Mouse (Mus musculus) lung, adult 10 weeks (tissue): ENCODE data around the gene Rpl22. TPM values are rescaled to one million over a fixed set of nuclear protein-coding genes. Genes with fewer than 3 reads are reported as not detected.

Experiments
- polyA plus RNA-seq: library from polyadenylated mRNA; stranded (reverse); fragments of 350-450 nt; fragmentation: Illumina TruSeq; extraction: RNeasy Lipid Tissue Mini Kit (QIAGEN cat#74804); gene quantifications from one replicate; pipeline ENCODE4 v1.2.3, GENCODE M21; 2014; ENCODE audit warnings: low read depth, low replicate concordance; ENCODE audit not compliant: insufficient read depth

The Rpl22 gene
- polyA plus RNA-seq, result 831 TPM

DNA sequence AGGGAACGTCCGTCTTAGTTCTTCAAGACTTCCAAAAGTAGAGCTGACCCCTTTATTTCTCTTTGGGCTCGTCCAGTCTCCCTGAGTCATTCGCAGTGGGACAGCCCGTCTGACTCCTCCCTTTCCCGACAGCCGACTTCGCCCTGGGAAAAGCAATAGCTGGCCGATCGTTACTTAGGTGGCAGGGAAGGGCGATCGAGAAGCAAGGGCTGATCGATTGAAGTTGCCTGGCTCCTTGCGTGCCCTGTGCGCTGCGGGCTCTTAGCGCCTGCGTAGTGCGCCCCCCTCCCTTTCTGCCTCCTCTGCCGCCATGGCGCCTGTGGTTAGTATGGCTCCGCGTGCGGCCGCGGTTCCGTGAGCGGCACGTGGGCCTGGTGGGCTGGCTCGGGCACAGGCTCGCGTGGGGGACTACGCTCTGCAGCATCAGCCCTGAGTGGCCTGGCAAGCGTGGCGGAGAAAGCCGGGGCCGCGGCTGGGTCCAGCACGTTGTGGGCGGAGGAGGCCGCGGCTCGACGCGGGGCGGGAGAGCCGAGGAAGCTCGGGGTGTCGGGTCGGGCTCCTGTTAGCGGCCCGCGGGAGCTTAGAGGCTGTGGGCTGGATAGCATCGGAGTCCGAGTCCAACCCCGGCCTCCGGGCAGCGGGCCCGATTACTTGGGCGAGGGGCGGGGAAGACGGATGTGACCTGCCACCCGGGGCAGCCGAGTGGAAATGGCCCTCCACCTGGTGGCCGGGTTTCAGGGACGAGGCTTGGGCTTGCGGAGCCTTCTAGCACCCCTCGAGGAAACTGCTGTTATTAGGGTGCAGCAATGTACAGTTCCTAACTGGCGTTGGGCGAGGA lies at the start of gene Rpl22:
Rpl22 (plus strand) TSS at position 169 of the 838 bp plus-strand sequence.

DNA sequence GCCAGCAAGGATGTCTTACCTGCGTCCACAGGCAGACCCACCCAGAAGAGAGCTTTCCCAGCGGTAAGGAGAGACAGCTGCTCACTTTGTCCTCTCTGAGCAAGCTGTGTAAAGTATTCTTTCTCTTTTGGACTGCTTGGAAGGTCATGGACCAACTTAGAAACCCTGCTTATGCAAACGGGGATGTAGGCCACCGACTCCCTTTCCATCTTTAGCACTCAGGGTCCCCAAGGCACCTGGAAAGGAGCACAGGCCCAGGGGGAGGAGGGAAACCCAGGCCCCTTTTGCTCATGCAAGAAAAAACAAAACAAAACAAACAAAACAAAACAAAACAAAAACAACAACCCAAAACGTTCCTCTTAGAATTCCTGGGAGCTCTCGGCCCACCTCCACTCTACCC lies 34.0 kb upstream of the Rpl22 start, which contains the start of gene Hes3:
Hes3 (minus strand) TSS at position 101 of the 400 bp plus-strand sequence.

DNA sequence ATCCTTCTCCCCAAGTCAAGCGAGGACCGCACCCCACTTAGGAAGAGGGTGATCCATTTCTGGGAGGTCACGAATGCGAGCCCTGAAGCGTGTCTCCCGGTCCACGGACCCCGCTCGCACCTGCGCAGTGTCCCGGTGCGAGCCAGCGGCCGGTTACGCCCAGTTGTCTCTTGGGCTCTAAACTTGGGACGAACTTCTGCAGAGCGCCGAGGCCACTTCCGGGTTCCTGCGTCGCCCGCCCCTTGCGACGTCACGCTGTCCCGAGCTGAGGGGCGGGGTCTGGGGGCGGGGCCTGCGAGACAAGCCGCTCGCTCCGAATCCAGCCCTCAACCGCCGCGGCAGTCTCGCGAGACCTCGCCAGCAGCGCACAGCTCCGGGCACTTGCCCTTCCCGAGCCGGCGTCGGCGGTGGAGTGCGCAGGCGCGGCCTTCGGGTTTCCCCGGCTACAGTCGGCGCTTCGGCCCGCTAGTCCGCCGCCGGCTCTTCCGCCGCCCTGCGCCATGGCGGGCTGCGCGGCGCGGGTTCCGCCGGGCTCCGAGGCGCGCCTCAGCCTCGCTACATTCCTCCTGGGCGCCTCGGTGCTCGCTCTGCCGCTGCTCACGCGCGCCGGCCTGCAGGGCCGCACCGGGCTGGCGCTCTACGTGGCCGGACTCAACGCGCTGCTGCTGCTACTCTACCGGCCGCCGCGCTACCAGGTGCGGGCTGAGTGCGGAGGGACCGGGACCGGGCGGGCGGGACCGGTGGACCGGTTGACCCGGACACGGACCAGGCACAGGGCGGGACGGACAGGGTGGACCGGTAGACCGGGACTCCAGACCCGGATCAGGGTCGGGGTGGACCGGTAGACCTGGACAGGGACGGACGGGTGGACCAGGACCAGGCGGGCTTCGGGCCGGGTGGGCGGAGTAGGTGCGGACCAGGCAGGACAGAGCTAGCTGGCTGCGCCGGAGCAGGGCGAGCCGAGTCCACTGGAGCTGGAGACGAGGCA lies 28.4 kb upstream of the Rpl22 start, which contains the start of gene Icmt:
Icmt (plus strand) TSS at position 354 of the 988 bp plus-strand sequence.

DNA sequence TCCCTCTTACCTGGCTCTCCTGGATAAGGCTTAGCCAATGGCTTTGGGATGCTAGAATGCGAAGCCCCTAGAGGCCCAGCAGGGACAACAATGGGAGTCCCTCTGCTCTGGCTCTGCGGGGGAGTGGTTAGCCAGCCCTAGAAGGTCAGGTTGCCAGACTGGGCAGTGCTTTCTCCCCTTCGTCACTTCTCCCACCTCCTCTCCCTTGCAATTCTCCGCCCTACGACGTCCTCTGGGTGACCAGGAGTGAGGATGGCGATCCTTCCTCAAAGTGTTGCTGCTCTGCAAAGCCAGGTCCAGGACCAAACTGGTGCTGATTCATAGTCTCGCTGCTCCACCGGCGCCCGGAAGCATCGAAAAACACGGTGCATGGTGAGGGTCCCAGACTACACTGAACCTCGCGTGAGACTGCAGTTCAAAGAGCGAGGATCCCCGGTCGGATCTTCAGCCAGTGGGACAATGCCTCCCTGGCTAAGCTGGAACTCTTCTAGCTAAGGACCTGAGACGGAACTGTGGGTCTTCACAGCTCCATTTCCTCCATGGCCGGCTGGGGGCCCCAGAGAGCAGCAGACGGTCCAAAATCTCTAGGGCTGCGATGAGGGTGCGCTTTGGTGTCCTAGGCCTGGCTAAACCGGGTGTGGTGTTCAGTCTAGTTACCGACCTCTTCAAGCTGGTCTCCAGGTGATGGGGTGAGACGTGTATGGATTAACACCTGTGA lies 6.9 kb upstream of the Rpl22 start, which contains the start of gene Rnf207:
Rnf207 (minus strand) TSS at position 477 of the 718 bp plus-strand sequence.

DNA sequence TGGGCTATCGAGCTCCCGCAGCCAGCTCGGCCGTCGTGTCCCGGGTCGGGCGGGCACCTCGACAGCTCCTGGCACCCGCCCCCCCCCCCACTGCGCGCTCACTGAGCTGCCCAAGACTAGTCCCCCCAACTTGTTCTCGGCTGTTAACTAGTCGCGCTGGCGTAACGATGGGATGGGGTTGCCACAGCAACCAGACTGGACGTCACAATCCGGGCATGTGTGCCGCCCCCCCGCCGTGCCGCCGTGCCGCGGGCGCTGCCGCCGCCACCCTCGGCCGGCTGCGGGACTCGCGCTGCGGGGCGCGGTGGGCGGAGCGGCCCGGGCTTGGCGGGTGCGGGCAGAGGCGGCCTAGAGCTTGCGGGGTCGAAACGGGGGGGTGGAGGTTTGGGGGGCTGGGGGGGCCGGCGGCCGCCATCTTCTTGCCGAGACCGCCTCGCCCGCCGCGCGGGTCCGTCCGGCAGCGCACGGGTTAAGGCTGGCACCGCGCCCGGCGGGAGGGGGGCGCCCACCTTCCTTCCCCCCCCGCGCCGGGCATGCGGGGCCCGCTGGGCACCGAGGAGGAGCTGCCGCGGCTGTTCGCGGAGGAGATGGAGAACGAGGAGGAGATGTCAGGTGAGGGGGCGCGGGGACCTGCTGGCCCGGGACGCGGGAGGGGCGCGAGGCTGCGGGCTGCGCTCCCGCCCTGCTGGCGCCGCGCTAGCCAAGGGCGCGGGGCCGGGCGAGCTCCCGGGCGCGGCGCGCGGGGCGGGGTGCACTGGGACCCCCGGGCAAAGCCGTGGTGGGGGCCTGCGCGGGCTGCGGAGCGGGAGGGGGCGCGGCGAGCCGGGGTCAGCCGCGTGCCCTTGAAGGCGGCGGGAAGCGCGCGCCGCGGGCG lies 13.1 kb downstream of the Rpl22 start, which contains the start of gene Chd5:
Chd5 (plus strand) TSS at position 233 of the 874 bp plus-strand sequence.

Other genes starting within 250 kb of the Rpl22 start
- gene Tnfrsf25, start 209.8 kb upstream of the Rpl22 start, polyA plus RNA-seq, result 3.8 TPM
- 2.4 TPM for gene Espn, start 173.4 kb upstream of the Rpl22 start, polyA plus RNA-seq
- gene Hes2, start 166.9 kb upstream of the Rpl22 start, polyA plus RNA-seq, result 3.3 TPM
- gene Acot7, start 147.6 kb upstream of the Rpl22 start, polyA plus RNA-seq, result 118 TPM
- 8.2 TPM for gene Gpr153, start 51.5 kb upstream of the Rpl22 start, polyA plus RNA-seq
- not detected for gene Hes3, start 34.1 kb upstream of the Rpl22 start, polyA plus RNA-seq
- gene Icmt, start 28.5 kb upstream of the Rpl22 start, polyA plus RNA-seq, result 23.1 TPM
- gene Rnf207, start 6.7 kb upstream of the Rpl22 start, polyA plus RNA-seq, result 0.60 TPM
- 0.34 TPM for gene Chd5, start 12.9 kb downstream of the Rpl22 start, polyA plus RNA-seq
- 0.68 TPM for gene Nphp4, start 151.0 kb downstream of the Rpl22 start, polyA plus RNA-seq
- 5.5 TPM for gene Kcnab2, start 152.1 kb downstream of the Rpl22 start, polyA plus RNA-seq